Mouse (Mus musculus) lung, postnatal 0 days (tissue): ENCODE results near the gene Gm4792. TPM values are rescaled to one million over a fixed set of nuclear protein-coding genes. Genes with fewer than 3 reads are reported as not detected.

Experiments used
- ATAC-seq: fragments of 200-750 bp; cut with Nextera tagmentation; 2 replicates; pipeline ENCODE4 v1.8.0; 2017; ENCODE audit warnings: moderate library complexity
- DNase-seq: peaks from one replicate; pipeline ENCODE4 v3.0.0-alpha.2; 2016; ENCODE audit warnings: low spot score
- H3K27ac ChIP-seq: fragments of 300-500 bp; sonication (generic); 2 replicates; pipeline ENCODE4 v1.5.1; 2014; ENCODE audit warnings: antibody characterized with exemption, mild to moderate bottlenecking, low read length, mixed read lengths
- H3K27me3 ChIP-seq: fragments of 300-500 bp; sonication (generic); replicated peaks from 2 replicates; pipeline ENCODE4 v1.6.1; 2014; ENCODE audit warnings: low read length, mixed read lengths; ENCODE audit not compliant: insufficient read depth
- H3K36me3 ChIP-seq: fragments of 300-500 bp; sonication (generic); 2 replicates; pipeline ENCODE4 v1.6.1; 2014; ENCODE audit warnings: low read length, mixed read lengths; ENCODE audit not compliant: insufficient read depth
- H3K4me1 ChIP-seq: fragments of 300-500 bp; sonication (generic); 2 replicates; pipeline ENCODE4 v1.6.1; 2014; ENCODE audit warnings: antibody characterized with exemption, low read depth, low read length, mixed read lengths; ENCODE audit not compliant: insufficient read depth
- H3K4me2 ChIP-seq: fragments of 300-500 bp; sonication (generic); replicated peaks from 2 replicates; pipeline ENCODE4 v1.6.1; 2014; ENCODE audit warnings: low read depth, mild to moderate bottlenecking, low read length, moderate library complexity, mixed read lengths
- H3K4me3 ChIP-seq: fragments of 300-500 bp; sonication (generic); 2 replicates; pipeline ENCODE4 v1.5.1; 2014; ENCODE audit warnings: low read depth, low read length
- H3K9ac ChIP-seq: fragments of 300-500 bp; sonication (generic); replicated peaks from 2 replicates; pipeline ENCODE4 v1.6.1; 2014; ENCODE audit warnings: low read depth, mild to moderate bottlenecking
- H3K9me3 ChIP-seq: fragments of 300-500 bp; sonication (generic); 2 replicates; pipeline ENCODE4 v1.6.1; 2016; ENCODE audit warnings: low read length, mixed read lengths
- CTCF ChIP-seq: IDR thresholded peaks from 2 replicates; pipeline ENCODE4 v1.5.1; 2016; ENCODE audit warnings: antibody characterized with exemption, mild to moderate bottlenecking
- EP300 ChIP-seq: IDR thresholded peaks from 2 replicates; pipeline ENCODE4 v1.6.1; 2016; ENCODE audit warnings: antibody characterized with exemption, mild to moderate bottlenecking, control low read depth
- WGBS: fragments of 180-500 bp; shearing (Covaris S2); extraction: QIAGEN DNeasy Blood & Tissue Kit; methylation state at CpG from one replicate; pipeline ENCODE4 v1.1.7; 2014; 5-methylcytosine and 5-hydroxymethylcytosine counted together
- polyA plus RNA-seq: library from polyadenylated mRNA; unstranded; fragments of >200 nt; fragmentation: Nextera tagmentation; extraction: Ambion mirVana; gene quantifications from 2 replicates; pipeline ENCODE4 v1.2.1, GENCODE M21; 2015

Gene Gm4792
- polyA plus RNA-seq, 1 experiment from 2014 or later = not detected

GRCm38 (mm10) chr10:94294437-94294836 is 4.1 kb downstream of the Gm4792 start:
- 82% methylated on average over 5 of the region's 5 CpGs for WGBS
- no peaks in the 10 kb centered on the region for H3K9me3 ChIP-seq

DNA sequence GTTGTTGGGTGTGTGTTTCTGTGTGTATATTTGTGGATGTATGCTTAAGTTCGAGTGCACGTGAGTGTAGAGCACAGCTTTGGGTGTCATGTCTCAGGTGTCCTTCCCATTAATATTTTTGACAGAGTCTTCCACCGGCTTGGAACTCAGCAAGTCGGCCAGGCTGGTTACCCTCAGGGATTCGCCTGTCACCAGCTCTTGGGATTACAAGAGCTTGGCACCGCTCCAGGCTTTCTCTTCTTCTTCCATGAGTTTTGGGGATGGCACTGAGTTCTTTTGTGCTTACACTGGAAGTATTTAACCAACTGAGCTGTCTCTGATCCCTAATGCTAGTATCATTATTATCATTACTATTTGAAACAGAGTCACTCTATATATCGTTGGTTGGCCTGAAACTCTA is 15.7 kb downstream of the Gm4792 start:
- TF ChIP-seq EP300 (no peak), CTCF (no peak)
- no peak overlapping the region for H3K4me2 ChIP-seq
- H3K4me3 ChIP-seq = no peak overlapping the region
- DNase-seq (no peak), ATAC-seq (no peak)
- H3K9me3 ChIP-seq = no peaks in the 10 kb centered on the region
- H3K9ac ChIP-seq = no peak overlapping the region
- no peak overlapping the region for H3K27ac ChIP-seq
- no peaks in the 10 kb centered on the region for H3K27me3 ChIP-seq
- H3K4me1 ChIP-seq = no peaks in the 10 kb centered on the region
- H3K36me3 ChIP-seq = no peaks in the 10 kb centered on the region
- WGBS = 77% methylated on average over 7 of the region's 7 CpGs

More at GRCm38 (mm10) chr10:94294437-94294836, 4.1 kb downstream of the Gm4792 start:
- DNase-seq = no peak
- no peak for ATAC-seq
- Histone ChIP-seq H3K27ac (no peak overlapping the region), H3K4me1 (no peaks in the 10 kb centered on the region), H3K4me2 (no peak overlapping the region), H3K36me3 (no peaks in the 10 kb centered on the region), H3K9ac (no peak overlapping the region), H3K4me3 (no peak overlapping the region), H3K27me3 (no peaks in the 10 kb centered on the region)
- TF ChIP-seq CTCF (no peak), EP300 (no peak)

GRCm38 (mm10) chr10:94282179-94282578 is 16.3 kb downstream of the Gm4792 start:
- no peak for TF ChIP-seq CTCF
- TF ChIP-seq EP300 = no peak
- H3K27me3 ChIP-seq = no peaks in the 10 kb centered on the region
- no peak for DNase-seq
- WGBS = 70% methylated on average over 8 of the region's 8 CpGs
- no peak overlapping the region for H3K27ac ChIP-seq
- no peak overlapping the region for H3K4me2 ChIP-seq
- H3K4me1 ChIP-seq = no peaks in the 10 kb centered on the region
- H3K9ac ChIP-seq = no peak overlapping the region
- H3K36me3 ChIP-seq = no peaks in the 10 kb centered on the region
- no peak for ATAC-seq
- H3K9me3 ChIP-seq = no peaks in the 10 kb centered on the region
- H3K4me3 ChIP-seq = no peak overlapping the region

- Histone ChIP-seq H3K4me1 (no peaks in the 10 kb centered on the region), H3K27me3 (no peaks in the 10 kb centered on the region), H3K36me3 (no peaks in the 10 kb centered on the region), H3K4me2 (no peak overlapping the region), H3K9ac (no peak overlapping the region), H3K4me3 (no peak overlapping the region), H3K27ac (no peak overlapping the region), H3K9me3 (no peaks in the 10 kb centered on the region)
- TF ChIP-seq EP300 (no peak), CTCF (no peak)
- no peak for DNase-seq
- WGBS = 52% methylated on average over 2 of the region's 2 CpGs
- ATAC-seq = no peak
These were observed 22.0 kb downstream of the Gm4792 start for GRCm38 (mm10) chr10:94276511-94276910.

DNA sequence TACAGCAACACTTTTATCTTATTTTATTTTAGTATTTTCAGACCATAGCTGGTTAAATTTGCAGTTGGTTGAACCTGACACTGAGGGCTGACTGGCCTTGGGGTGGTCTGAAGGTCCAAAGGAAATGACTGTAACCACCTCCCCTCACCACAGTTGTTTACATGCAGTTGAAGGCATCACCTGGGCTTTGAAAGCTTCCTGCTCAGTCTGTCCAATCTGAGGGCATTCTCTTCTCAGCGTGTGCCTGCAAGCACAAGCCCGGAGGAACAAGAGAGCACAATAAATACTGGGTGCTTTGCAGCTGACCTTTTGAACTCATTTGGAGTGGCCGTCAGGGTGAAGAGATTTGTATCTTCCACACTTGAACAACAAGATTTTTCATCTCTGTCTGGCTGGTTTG is 23.2 kb downstream of the Gm4792 start:
- Histone ChIP-seq H3K4me1 (no peaks in the 10 kb centered on the region), H3K27me3 (no peaks in the 10 kb centered on the region), H3K36me3 (no peaks in the 10 kb centered on the region), H3K27ac (no peak overlapping the region), H3K9me3 (no peaks in the 10 kb centered on the region), H3K4me2 (no peak overlapping the region), H3K9ac (no peak overlapping the region), H3K4me3 (no peak overlapping the region)
- 7% methylated on average over 3 of the region's 3 CpGs for WGBS
- no peak for DNase-seq
- ATAC-seq = no peak
- TF ChIP-seq CTCF = no peak
- TF ChIP-seq EP300 = no peak

DNA sequence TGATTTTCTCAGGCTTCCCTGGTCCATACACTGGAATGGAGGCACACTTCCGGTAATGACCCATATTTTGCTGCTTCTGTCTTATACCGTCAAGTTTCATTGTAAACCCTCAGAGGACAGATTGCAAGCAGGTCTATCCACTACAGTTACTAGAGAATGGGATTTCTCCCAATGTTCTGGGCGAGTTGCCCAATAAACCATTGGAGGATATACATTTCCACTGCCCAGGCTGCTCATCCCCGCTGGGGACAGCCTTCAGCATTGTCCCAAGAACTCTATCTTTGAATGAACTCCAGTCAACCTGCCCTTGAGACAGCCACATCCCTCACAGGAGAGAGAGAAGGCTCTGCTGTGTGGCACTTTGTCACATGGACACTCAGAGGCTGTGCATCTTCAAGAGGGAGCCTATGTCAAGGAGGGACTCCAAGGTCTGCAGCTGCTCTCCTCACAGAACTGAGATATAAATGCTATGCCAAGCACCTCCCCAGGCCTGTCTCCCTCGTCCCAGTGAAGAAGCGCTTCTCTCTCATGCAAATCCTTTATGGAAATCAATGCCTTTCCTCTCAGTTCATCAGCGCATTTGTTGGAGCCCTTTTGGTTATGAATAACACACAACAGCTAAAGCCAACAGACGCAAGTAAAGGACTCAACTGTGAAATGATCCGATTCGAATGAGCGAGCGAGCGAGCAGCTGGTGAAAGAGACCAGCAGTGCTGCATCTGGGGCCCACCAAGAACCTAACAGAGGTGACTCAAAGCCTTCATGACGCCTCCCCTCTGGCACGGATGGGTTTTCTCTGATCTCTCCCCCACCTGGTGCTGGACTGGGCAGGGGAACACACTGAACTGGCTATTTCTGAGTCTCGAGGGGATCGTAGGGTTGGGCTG is 32.6 kb downstream of the Gm4792 start:
- Histone ChIP-seq H3K27me3 (no peaks in the 10 kb centered on the region), H3K4me3 (no peak overlapping the region), H3K4me2 (no peak overlapping the region), H3K36me3 (no peaks in the 10 kb centered on the region), H3K27ac (no peak overlapping the region), H3K4me1 (no peaks in the 10 kb centered on the region), H3K9me3 (no peaks in the 10 kb centered on the region), H3K9ac (no peak overlapping the region)
- 67% methylated on average over 17 of the region's 17 CpGs for WGBS
- no peak for ATAC-seq
- TF ChIP-seq CTCF (no peak), EP300 (no peak)
- DNase-seq = no peak
